Mouse (Mus musculus) layer of hippocampus, postnatal 36 days (tissue): Measurements from ENCODE around the gene Mthfd1. TPM values are rescaled to one million over a fixed set of nuclear protein-coding genes. Genes with fewer than 3 reads are reported as not detected.
A peak's percentile ranks its signal among the peaks of the same experiment; 100 is the strongest.

Source experiments
- DNase-seq, 2 experiments: peaks; one replicate each; pipeline ENCODE4 v3.0.0; 2022
- total RNA-seq, 2 experiments: library from RNA; stranded (reverse); gene quantifications; 2 replicates each; pipeline ENCODE4 v1.2.3; 2021

The Mthfd1 gene
- total RNA-seq, 2 experiments from 2014 or later, result 46.1 to 47.3 TPM

- no peak for DNase-seq
These were observed 105.8 kb downstream of the Mthfd1 start for GRCm38 (mm10) chr12:76360868-76361267.

DNA sequence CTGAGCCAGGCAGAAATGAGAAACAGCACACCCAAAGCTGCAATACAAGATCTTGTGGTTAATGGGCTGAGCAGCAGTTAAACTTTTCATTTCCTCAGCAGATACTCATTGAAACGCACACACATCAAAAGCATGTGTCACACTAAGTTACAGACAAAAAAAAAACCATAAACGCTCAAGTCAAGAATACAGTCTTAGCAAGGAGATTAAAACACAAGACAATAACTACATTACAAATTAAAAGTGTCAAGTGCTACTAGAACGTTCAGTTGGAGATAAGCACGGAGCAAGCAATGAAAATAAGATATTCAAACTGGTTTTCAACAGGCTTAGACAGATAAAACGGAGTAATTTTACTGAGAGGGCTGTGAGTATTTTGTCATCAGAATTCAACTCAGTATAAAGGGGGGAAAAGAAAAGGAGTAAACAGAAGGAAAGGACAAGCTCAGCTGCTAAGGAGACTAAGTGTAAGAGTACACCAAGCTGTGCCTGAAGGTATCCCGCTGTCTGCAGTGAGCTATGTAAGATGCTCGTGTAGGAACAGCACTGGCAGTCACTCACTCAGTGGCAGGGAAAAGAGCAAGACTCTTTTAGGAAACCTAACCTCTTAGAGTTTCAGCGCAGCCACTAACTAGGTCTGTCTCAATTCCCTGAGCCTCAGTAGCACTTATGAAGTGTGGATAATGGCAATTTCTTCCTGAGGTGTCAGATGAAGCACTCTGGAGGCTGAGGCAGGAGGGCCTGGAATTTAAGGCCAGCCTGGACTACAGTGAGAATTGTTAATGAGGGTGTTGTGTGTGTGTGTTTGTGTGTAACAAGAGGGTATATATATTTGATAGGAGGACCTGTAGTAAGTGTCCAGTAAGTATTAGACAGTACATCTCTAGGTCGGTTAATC, 106.6 kb downstream of the Mthfd1 start:
- no peak for DNase-seq

GRCm38 (mm10) chr12:76362303-76362676, 107.2 kb downstream of the Mthfd1 start:
- DNase-seq, result no peak

- DNase-seq, result no peak
These were observed 111.2 kb downstream of the Mthfd1 start for GRCm38 (mm10) chr12:76366276-76366675.

GRCm38 (mm10) chr12:76367096-76367995, 112.2 kb downstream of the Mthfd1 start:
- peak in 1 of 2 experiments; percentile 24 for DNase-seq

DNA sequence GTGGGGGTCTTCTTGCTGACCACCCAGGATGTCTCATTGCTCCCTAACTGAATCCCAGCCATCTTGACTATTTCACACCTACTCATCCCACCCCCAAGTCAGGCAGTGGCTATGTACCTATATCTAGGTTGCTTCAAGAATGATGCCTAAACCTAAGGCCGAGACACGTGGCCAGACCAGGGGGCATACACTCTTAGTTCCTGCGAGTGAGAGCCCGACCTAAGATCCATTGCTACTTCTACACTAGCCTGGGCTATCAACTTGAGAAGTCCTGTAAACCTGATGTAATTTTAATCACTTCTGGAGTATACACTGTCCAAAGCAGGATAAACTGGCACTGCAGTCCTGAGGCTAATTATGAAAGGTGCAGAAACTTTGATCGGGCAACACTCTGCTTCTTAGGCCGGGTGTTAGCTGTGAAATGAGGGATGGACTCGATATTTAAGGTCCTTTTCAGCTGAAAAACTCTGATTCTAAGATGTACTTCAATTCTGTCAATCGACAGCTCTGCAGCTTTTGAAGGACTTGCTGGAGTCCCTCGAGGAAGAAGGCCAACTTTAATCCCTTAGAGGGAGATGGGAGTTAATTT, 113.2 kb downstream of the Mthfd1 start:
- no peak for DNase-seq

GRCm38 (mm10) chr12:76368790-76369205, 113.7 kb downstream of the Mthfd1 start:
- DNase-seq, result no peak

Other genes starting within 250 kb of the Mthfd1 start
- gene Esr2, start 78.0 kb upstream of the Mthfd1 start, total RNA-seq, result under 1 TPM; 0.13 to 0.25 TPM
- gene Tex21, start 8.6 kb upstream of the Mthfd1 start, total RNA-seq, result not detected
- gene Akap5, start 69.6 kb downstream of the Mthfd1 start, total RNA-seq, result 10 to 100 TPM; 56.5 to 58.3 TPM
- gene Zbtb25, start 114.3 kb downstream of the Mthfd1 start, total RNA-seq, result 10 to 100 TPM; 15.7 to 22.1 TPM
- gene Zbtb1, start 115.0 kb downstream of the Mthfd1 start, total RNA-seq, result 1 to 10 TPM; 7.3 to 8.7 TPM
- 100 to 1,000 TPM; 109 to 116 TPM for gene Hspa2, start 148.9 kb downstream of the Mthfd1 start, total RNA-seq
- 1 to 10 TPM; 1.7 to 1.8 TPM for gene Ppp1r36, start 162.2 kb downstream of the Mthfd1 start, total RNA-seq